Mouse (Mus musculus): ENCODE data around the gene Ptms. TPM values are rescaled to one million over a fixed set of nuclear protein-coding genes. Genes with fewer than 3 reads are reported as not detected.

Ptms gene
- 330 and 450 TPM in 2 replicates for polyA plus RNA-seq (2012; ENCODE audit: insufficient read depth, low replicate concordance)

DNA sequence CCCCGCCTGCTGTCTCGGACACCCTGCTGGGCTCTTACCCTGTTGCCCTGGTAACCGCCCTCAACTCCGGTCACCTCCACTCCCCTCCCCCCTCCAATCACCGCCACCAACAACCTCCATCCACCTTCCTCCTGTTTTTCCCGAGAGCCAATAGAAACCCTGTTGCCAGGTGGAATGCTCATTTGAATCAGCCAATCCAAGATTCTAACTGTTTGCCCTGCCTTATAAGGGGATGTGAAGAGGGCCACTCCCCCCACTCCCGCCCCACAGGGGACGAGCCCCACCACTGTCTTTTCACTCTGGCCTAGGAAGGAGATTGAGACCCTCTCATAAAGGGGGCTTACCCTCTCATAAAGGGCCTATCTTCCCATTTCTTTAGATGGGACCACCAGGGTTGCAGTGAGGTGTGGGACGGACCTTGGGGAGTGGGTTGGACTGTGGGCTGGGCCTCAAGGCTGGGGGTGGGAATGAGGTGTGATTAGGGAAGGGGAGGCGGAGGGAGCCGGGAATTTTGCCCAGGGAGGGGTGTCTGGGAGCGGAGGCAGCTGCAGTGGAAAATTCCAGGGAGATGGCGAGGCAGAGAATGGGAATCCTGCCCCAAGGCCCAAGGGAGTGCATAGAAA lies at the start of gene Ptms:
Gene Ptms (minus strand): TSS at position 409 of the 623 bp plus-strand sequence.
- Histone ChIP-seq H3K36me3 (replicated peaks; ENCODE audit: low read length) (no peaks in the 10 kb centered on the region), H3K27me3 (replicated peaks) (peaks cover 49% of the 10 kb centered on the region), H3K9me3 (no peaks in the 10 kb centered on the region), H3K4me1 (peaks cover 62% of the 10 kb centered on the region), H3K4me3 (replicated peaks) (no peak within 1 kb of the TSS)
- no peak for TF ChIP-seq FLI1 (IDR thresholded peaks at IDR 0.05; ENCODE audit: low read length)
- no peak for TF ChIP-seq GATA1 (IDR thresholded peaks at IDR 0.05; ENCODE audit: borderline replicate concordance, low read length)

DNA sequence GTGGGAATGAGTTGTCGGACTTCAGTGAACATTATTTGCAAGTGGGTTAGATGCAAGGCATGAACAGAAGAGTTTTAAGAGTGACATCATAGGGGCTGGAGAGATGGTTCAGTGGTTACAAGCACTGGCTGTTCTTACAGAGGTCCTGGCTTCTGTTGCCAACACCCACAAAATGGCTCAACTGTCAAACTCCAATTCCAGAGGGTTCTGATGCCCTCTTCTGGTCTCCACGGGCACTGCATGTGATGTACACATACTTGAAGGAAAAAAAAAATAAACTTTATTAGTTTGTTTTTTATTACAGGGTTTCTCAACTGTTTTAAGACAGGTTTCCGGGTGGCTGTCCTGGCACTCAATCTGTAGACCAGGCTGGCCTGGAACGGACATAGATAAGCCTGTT lies 47.9 kb upstream of the Ptms start:
- Histone ChIP-seq H3K36me3 (replicated peaks; ENCODE audit: low read length) (peaks cover 20% of the 10 kb centered on the region), H3K4me3 (replicated peaks) (no peak overlapping the region), H3K4me1 (peaks cover 43% of the 10 kb centered on the region), H3K27me3 (replicated peaks) (peaks cover 3% of the 10 kb centered on the region), H3K9me3 (0 out of 2 replicates have a peak, but pooled peaks cover 3% of the 10 kb centered on the region)
- TF ChIP-seq GATA1 (IDR thresholded peaks at IDR 0.05; ENCODE audit: borderline replicate concordance, low read length) (no peak), FLI1 (IDR thresholded peaks at IDR 0.05; ENCODE audit: low read length) (no peak)

DNA sequence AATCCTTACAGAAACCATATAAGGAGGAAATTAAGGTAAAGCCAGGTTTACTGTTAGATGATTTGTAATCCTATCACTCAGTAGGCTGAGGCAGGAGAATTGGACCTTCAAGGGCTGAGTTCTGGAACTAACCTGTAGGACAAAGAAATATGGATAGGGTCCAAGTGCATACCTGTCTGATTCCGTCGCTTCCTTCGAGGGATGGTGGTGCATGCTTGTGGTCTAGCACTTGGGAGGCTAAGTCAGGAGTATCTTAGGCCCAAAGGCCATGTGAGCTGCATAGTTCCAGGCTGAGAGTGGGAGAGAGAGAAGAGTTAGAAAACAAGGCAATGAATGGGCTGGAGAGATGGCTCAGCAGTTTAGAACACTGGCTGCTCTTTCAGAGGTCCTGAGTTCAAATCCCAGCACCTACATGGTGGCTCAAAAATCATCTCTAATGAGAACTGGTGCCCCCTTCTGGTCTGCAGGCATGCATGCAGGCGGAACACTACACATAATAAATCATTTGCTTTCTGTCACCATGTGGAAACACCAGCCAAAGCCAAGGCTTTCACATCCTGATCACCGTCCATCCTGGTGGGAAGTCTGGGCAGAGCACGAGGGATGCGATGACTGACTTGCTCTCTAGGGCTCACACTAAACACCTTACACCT lies 46.7 kb upstream of the Ptms start:
- Histone ChIP-seq H3K9me3 (0 out of 2 replicates have a peak, but pooled peaks cover 3% of the 10 kb centered on the region), H3K36me3 (replicated peaks; ENCODE audit: low read length) (peaks cover 31% of the 10 kb centered on the region), H3K27me3 (replicated peaks) (peaks cover 3% of the 10 kb centered on the region), H3K4me1 (peaks cover 52% of the 10 kb centered on the region), H3K4me3 (replicated peaks) (peak overlapping the region; percentile 96)
- no peak for TF ChIP-seq FLI1 (IDR thresholded peaks at IDR 0.05; ENCODE audit: low read length)
- TF ChIP-seq GATA1 (IDR thresholded peaks at IDR 0.05; ENCODE audit: borderline replicate concordance, low read length): no peak

DNA sequence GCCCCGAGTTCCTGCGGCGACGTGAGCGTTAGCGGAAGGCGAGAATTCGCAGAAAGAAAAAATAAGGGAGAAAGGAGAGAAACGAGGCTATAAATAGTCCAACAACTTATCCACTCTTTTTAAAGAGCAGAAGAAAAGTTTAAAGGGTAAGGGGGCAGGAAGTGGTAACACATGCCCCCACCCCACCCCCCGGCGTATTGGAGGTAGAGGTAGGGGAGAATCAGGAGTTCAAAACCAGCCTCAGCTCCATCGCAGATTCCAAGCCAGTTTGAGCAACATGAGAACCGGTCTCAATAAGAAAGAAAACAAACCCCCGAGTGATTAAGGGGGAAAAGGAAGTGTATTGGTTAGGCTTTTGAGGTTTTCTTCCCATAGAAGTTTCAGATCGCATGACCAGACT lies 45.8 kb upstream of the Ptms start:
- Histone ChIP-seq H3K27me3 (replicated peaks) (peaks cover 3% of the 10 kb centered on the region), H3K4me1 (peaks cover 60% of the 10 kb centered on the region), H3K36me3 (replicated peaks; ENCODE audit: low read length) (peaks cover 40% of the 10 kb centered on the region), H3K9me3 (0 out of 2 replicates have a peak, but pooled peaks cover 3% of the 10 kb centered on the region), H3K4me3 (replicated peaks) (peak overlapping the region; percentile 96)
- TF ChIP-seq FLI1 (IDR thresholded peaks at IDR 0.05; ENCODE audit: low read length): no peak
- no peak for TF ChIP-seq GATA1 (IDR thresholded peaks at IDR 0.05; ENCODE audit: borderline replicate concordance, low read length)

DNA sequence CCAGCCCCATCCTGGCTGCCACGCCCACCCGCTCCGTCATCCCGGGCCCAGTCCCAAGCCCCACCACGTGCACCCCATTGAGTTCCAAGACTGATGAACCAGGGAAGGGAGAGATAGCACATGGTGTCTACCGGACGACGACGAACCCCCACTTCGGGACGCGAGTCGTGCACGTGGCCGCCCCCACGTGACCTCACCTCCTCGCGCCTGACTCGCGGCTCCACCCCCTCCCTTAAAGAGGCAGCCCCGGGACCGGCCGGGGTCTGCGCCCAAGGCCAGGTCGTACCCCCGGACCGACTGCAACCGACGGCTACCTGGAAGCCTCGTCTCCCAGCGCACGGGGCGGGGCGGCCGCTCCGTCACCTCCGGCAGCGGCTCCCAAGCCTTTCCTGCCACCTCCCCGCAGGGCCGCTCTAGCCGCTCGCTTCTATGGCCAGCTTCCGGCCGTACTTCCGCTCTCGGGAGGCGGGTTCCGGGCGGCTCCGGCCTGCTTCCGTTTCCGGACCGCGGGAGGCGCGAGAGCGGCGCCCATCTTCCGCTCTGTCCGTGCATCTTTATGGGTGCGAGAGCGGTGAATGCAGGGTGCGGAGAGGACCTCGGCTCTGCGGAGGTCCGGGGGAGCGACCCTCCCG lies 45.3 kb upstream of the Ptms start, which contains the start of gene Cops7a:
Gene Cops7a (minus strand): TSS at position 451 of the 632 bp plus-strand sequence.
- no peaks in the 10 kb centered on the region for H3K27me3 ChIP-seq (replicated peaks)
- H3K36me3 ChIP-seq (replicated peaks; ENCODE audit: low read length): peaks cover 45% of the 10 kb centered on the region
- 0 out of 2 replicates have a peak, but pooled peaks cover 3% of the 10 kb centered on the region for H3K9me3 ChIP-seq
- TF ChIP-seq FLI1 (IDR thresholded peaks at IDR 0.05; ENCODE audit: low read length): peak; percentile 98
- TF ChIP-seq GATA1 (IDR thresholded peaks at IDR 0.05; ENCODE audit: borderline replicate concordance, low read length): no peak
- peaks cover 61% of the 10 kb centered on the region for H3K4me1 ChIP-seq
- peak within 1 kb of the TSS; percentile 96 for H3K4me3 ChIP-seq (replicated peaks)

DNA sequence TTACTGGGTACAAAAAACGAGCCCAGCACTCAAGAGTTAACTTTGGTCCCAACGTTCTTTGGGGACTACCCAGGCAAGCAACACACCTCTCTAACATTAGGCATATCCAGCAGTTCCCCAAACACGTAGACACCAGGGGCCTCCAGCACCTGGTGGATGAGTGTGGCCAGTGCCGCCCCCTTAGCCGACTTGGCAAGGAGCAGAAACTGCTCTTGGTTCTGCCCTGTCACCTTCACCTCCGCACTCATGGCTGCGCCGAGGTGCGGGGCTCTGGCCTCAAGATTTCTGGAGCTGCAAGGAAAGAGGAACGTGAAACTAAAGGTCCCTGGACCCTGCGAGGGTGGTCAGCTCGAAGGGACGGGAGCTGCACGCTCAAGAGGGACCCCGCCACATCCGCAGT lies 44.7 kb upstream of the Ptms start:
- Histone ChIP-seq H3K9me3 (0 out of 2 replicates have a peak, but pooled peaks cover 3% of the 10 kb centered on the region), H3K27me3 (replicated peaks) (no peaks in the 10 kb centered on the region), H3K36me3 (replicated peaks; ENCODE audit: low read length) (peaks cover 51% of the 10 kb centered on the region), H3K4me3 (replicated peaks) (peak overlapping the region; percentile 96), H3K4me1 (peaks cover 61% of the 10 kb centered on the region)
- TF ChIP-seq FLI1 (IDR thresholded peaks at IDR 0.05; ENCODE audit: low read length): no peak

DNA sequence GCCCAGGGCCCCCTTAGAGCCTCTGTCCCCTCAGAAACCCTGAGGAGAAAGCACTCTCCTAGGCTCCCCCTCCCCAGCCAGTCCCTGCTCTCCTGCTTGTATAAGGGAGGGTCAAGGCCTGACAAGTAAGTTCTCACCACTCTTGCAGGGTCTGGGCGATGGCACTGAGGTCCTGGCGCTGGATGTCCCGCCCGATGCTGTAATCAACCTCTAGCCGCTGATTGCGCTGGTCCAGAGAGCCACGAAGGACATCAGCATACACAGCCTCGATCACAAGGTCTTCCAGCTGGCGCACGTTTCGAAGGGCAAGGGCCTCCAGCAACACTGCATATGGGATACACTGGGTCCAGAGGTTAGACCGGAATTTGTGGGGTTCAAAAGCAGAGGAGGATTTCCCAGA lies 41.1 kb upstream of the Ptms start:
- H3K36me3 ChIP-seq (replicated peaks; ENCODE audit: low read length): peaks cover 74% of the 10 kb centered on the region

DNA sequence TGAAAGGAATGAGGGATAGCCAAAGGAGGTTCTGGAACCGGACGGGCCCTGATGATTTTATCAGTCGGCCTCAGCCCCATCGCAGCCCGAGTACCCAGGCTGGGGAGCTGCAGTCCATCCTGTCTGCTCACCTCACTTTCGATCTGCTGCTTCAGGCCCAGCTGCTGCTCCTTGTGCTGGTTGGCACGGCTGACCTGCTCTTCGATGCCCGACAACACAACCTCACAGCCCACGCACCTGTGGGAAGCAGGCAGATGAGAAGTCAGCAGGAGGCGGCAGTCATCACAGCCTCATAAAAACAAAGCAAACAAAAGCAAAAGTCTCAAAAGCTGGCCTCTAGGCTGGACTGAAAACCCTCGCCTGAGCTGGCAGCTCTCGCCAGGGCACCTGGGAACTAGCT lies 40.1 kb upstream of the Ptms start:
- H3K4me3 ChIP-seq (replicated peaks): peak overlapping the region; percentile 18
- H3K27me3 ChIP-seq (replicated peaks): no peaks in the 10 kb centered on the region
- H3K36me3 ChIP-seq (replicated peaks; ENCODE audit: low read length): peaks cover 85% of the 10 kb centered on the region
- TF ChIP-seq FLI1 (IDR thresholded peaks at IDR 0.05; ENCODE audit: low read length): no peak
- no peak for TF ChIP-seq GATA1 (IDR thresholded peaks at IDR 0.05; ENCODE audit: borderline replicate concordance, low read length)
- peaks cover 48% of the 10 kb centered on the region for H3K4me1 ChIP-seq
- no peaks in the 10 kb centered on the region for H3K9me3 ChIP-seq

More for the DNA sequence above, 41.1 kb upstream of the Ptms start:
- Histone ChIP-seq H3K4me1 (peaks cover 51% of the 10 kb centered on the region), H3K9me3 (no peaks in the 10 kb centered on the region), H3K4me3 (replicated peaks) (no peak overlapping the region), H3K27me3 (replicated peaks) (no peaks in the 10 kb centered on the region)
- TF ChIP-seq GATA1 (IDR thresholded peaks at IDR 0.05; ENCODE audit: borderline replicate concordance, low read length) (no peak), FLI1 (IDR thresholded peaks at IDR 0.05; ENCODE audit: low read length) (no peak)

DNA sequence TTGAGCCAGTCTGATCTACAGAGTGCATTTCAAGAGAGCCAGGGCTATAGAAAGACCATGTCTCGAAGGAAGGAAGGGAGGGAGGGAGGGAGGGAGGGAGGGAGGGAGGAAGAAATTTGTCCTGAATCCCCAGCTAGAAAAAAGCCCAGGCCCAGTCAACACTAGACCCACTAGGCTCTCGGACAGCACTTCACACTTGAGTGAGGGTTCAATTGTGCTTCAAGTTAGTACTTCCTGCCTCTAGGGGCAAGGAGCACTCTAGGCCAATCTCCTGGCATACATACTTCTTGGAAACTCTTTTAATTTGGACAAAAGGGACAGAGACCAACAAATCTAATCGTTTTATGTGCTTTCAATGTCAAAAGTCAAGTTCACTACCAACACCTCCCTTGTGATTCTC lies 38.2 kb upstream of the Ptms start:
- Histone ChIP-seq H3K36me3 (replicated peaks; ENCODE audit: low read length) (peaks cover 96% of the 10 kb centered on the region), H3K27me3 (replicated peaks) (no peaks in the 10 kb centered on the region), H3K9me3 (peaks cover 10% of the 10 kb centered on the region), H3K4me1 (peaks cover 34% of the 10 kb centered on the region), H3K4me3 (replicated peaks) (no peak overlapping the region)
- TF ChIP-seq FLI1 (IDR thresholded peaks at IDR 0.05; ENCODE audit: low read length) (no peak), GATA1 (IDR thresholded peaks at IDR 0.05; ENCODE audit: borderline replicate concordance, low read length) (no peak)

DNA sequence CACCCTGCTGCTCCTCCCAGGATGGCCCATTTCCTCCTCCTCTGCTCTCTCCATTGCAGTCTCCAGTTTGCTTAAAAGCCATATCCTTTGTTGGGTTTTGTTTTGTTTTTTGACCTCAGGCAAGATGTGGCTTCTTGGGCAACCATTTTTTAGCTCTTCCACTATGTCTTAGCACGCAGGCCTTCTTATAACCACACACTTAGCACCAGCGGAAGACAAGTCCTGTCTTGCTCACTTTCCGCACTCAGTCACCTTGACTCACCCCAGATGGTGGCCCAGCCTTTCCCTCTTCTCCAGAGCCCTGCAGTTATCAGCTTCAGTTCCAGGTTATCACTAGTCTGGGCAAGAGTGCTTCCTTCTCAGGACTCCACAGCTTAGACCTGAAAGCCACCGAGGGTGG lies 35.3 kb upstream of the Ptms start:
- Histone ChIP-seq H3K9me3 (peaks cover 30% of the 10 kb centered on the region), H3K36me3 (replicated peaks; ENCODE audit: low read length) (peaks cover 77% of the 10 kb centered on the region), H3K4me3 (replicated peaks) (no peak overlapping the region), H3K27me3 (replicated peaks) (no peaks in the 10 kb centered on the region), H3K4me1 (peaks cover 12% of the 10 kb centered on the region)
- no peak for TF ChIP-seq GATA1 (IDR thresholded peaks at IDR 0.05; ENCODE audit: borderline replicate concordance, low read length)
- no peak for TF ChIP-seq FLI1 (IDR thresholded peaks at IDR 0.05; ENCODE audit: low read length)
